Mouse (Mus musculus): ENCODE measurements around the gene Abcb9. TPM values are rescaled to one million over a fixed set of nuclear protein-coding genes. Genes with fewer than 3 reads are reported as not detected.
A peak's percentile ranks its signal among the peaks of the same experiment; 100 is the strongest.

Abcb9 gene
- polyA plus RNA-seq, 2 experiments, result 2.6 to 3.1 TPM

DNA sequence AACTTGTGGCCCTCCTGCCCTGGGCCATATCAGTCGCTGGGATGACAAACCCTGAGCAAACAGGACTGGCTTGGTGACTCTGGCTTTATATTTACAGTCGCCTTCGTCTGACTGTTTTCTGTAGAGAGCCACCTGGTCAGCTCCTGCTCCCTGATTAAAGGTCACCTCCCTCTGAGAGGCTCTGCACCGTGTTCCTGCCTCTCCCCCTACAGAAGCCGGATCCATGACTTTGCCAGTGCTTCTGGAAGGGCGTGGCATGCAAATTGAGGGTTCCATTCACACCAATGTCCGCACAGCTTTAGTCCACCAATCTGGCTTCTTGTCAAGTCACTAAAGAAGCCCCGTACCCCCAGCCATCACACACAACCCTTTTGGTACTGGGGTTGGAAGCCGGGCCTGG is 19.0 kb downstream of the Abcb9 start:
- 61% methylated on average over 9 of the region's 9 CpGs for WGBS (ENCODE audit: insufficient replicate concordance)
- Histone ChIP-seq H3K36me3 (replicated peaks; ENCODE audit: control insufficient read depth, insufficient read depth, low read depth) (no peaks in the 10 kb centered on the region), H3K4me2 (ENCODE audit: low read depth) (no peak overlapping the region), H3K27ac (no peak overlapping the region), H3K9me3 (ENCODE audit: control insufficient read depth, low read length) (no peaks in the 10 kb centered on the region), H3K27me3 (ENCODE audit: control insufficient read depth, insufficient read depth, low read length) (no peaks in the 10 kb centered on the region), H3K4me3 (ENCODE audit: insufficient read depth in 1 of 2, low read depth in 2 of 2, low read length in 2 of 2) (no peak overlapping the region), H3K4me1 (replicated peaks; ENCODE audit: control insufficient read depth in 2 of 2, insufficient read depth in 2 of 2, low read length in 1 of 2) (peaks cover 0 to 23% of the 10 kb centered on the region in 2 experiments; a peak in 2 of 4 replicates), H3K9ac (replicated peaks) (no peak overlapping the region)
- DNase-seq (ENCODE audit: low read depth in 3 of 3, low spot score in 3 of 3) (no peak), ATAC-seq (ENCODE audit: insufficient read depth) (peak; percentile 42; the same call in 1 of the 2 replicates)
- TF ChIP-seq EP300 (IDR thresholded peaks at IDR 0.05; ENCODE audit: low read depth) (no peak), CTCF (IDR thresholded peaks at IDR 0.05; ENCODE audit: low read depth) (no peak)

DNA sequence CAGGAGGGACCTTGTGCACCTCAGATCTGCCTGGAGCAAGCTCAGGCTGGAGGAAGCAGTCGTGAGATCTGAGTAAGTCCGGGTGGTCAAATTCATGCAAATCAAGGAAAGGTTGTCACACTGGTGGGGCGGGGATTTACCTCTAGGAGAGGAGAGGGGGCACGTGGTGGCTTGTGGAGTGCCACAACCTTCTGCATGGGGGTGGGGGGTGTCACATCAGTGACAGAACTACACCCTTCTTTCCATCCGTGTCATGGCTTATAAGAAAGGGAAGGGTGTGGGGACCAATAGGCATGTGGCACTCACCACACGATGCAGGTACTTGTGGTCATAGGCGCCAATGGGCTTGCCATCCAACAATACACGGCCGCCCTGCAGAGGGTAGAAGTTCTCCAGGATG is 19.9 kb downstream of the Abcb9 start:
- no peak overlapping the region for H3K9ac ChIP-seq (replicated peaks)
- no peaks in the 10 kb centered on the region for H3K36me3 ChIP-seq (replicated peaks; ENCODE audit: control insufficient read depth, insufficient read depth, low read depth)
- TF ChIP-seq CTCF (IDR thresholded peaks at IDR 0.05; ENCODE audit: low read depth) (no peak), EP300 (IDR thresholded peaks at IDR 0.05; ENCODE audit: low read depth) (no peak)
- 55% methylated on average over 9 of the region's 9 CpGs for WGBS (ENCODE audit: insufficient replicate concordance)
- no peak for DNase-seq (ENCODE audit: low read depth in 3 of 3, low spot score in 3 of 3)
- ATAC-seq (ENCODE audit: insufficient read depth), result no peak
- no peak overlapping the region for H3K27ac ChIP-seq
- no peak overlapping the region for H3K4me2 ChIP-seq (ENCODE audit: low read depth)
- H3K27me3 ChIP-seq (ENCODE audit: control insufficient read depth, insufficient read depth, low read length), result no peaks in the 10 kb centered on the region
- H3K4me3 ChIP-seq (ENCODE audit: insufficient read depth in 1 of 2, low read depth in 2 of 2, low read length in 2 of 2), result no peak overlapping the region
- no peaks in the 10 kb centered on the region for H3K9me3 ChIP-seq (ENCODE audit: control insufficient read depth, low read length)
- peaks cover 0 to 23% of the 10 kb centered on the region in 2 experiments; a peak in 2 of 4 replicates for H3K4me1 ChIP-seq (replicated peaks; ENCODE audit: control insufficient read depth in 2 of 2, insufficient read depth in 2 of 2, low read length in 1 of 2)

DNA sequence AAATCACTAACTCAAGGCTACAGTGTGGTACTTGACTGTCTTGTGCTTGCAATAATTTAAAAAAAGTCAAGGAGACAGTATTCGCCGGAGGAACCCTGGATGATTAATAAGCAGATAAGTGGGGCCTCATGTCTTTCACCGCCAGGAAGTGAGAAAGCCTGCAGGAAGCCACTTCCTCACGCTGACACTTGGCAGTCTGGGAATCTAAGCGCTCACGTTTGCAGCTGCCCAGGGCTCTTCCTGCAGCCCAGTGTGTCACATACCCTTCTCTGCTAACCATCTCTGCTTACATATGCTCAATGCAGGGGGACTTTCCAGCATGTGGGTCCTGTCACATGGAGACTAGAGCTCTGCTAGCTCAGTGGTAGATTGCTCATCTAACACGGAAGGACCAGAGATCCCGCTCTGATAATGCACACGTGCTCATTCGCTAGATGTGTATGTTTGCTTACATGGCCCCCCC is 20.7 kb downstream of the Abcb9 start:
- peaks cover 0 to 19% of the 10 kb centered on the region in 2 experiments; a peak in 2 of 4 replicates for H3K4me1 ChIP-seq (replicated peaks; ENCODE audit: control insufficient read depth in 2 of 2, insufficient read depth in 2 of 2, low read length in 1 of 2)
- no peak for TF ChIP-seq EP300 (IDR thresholded peaks at IDR 0.05; ENCODE audit: low read depth)
- no peak for TF ChIP-seq CTCF (IDR thresholded peaks at IDR 0.05; ENCODE audit: low read depth)
- H3K4me3 ChIP-seq (ENCODE audit: insufficient read depth in 1 of 2, low read depth in 2 of 2, low read length in 2 of 2), result no peak overlapping the region
- no peak for DNase-seq (ENCODE audit: low read depth in 3 of 3, low spot score in 3 of 3)
- no peaks in the 10 kb centered on the region for H3K9me3 ChIP-seq (ENCODE audit: control insufficient read depth, low read length)
- no peaks in the 10 kb centered on the region for H3K36me3 ChIP-seq (replicated peaks; ENCODE audit: control insufficient read depth, insufficient read depth, low read depth)
- no peaks in the 10 kb centered on the region for H3K27me3 ChIP-seq (ENCODE audit: control insufficient read depth, insufficient read depth, low read length)
- no peak overlapping the region for H3K4me2 ChIP-seq (ENCODE audit: low read depth)
- no peak for ATAC-seq (ENCODE audit: insufficient read depth)
- no peak overlapping the region for H3K9ac ChIP-seq (replicated peaks)
- WGBS (ENCODE audit: insufficient replicate concordance), result 13% methylated on average over 10 of the region's 10 CpGs
- H3K27ac ChIP-seq, result no peak overlapping the region

DNA sequence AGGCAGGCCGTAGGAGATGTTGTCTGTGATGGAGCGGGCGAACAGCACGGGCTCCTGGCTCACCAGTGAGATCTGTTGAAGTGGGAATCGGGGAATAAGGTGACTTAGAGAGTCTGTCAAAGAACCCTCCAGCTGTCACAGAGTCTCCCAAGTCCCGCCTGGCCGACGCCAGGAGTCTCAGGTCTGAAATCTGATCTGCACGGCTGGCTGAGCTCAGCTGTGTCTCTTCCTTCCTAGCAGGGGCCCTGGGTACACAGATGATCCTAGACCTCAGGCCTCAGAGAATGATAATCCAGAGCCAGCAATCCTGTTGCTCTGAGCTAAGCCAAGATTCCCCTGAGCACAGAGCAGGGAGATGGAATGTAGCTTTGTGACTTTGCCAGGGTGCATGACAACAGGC is 21.9 kb downstream of the Abcb9 start:
- no peak overlapping the region for H3K9ac ChIP-seq (replicated peaks)
- DNase-seq (ENCODE audit: low read depth in 3 of 3, low spot score in 3 of 3) (no peak), ATAC-seq (ENCODE audit: insufficient read depth) (no peak)
- H3K4me2 ChIP-seq (ENCODE audit: low read depth), result no peak overlapping the region
- peaks cover 0 to 21% of the 10 kb centered on the region in 2 experiments; a peak in 2 of 4 replicates for H3K4me1 ChIP-seq (replicated peaks; ENCODE audit: control insufficient read depth in 2 of 2, insufficient read depth in 2 of 2, low read length in 1 of 2)
- no peak for TF ChIP-seq EP300 (IDR thresholded peaks at IDR 0.05; ENCODE audit: low read depth)
- TF ChIP-seq CTCF (IDR thresholded peaks at IDR 0.05; ENCODE audit: low read depth), result no peak
- no peak overlapping the region for H3K27ac ChIP-seq
- H3K27me3 ChIP-seq (ENCODE audit: control insufficient read depth, insufficient read depth, low read length), result no peaks in the 10 kb centered on the region
- no peaks in the 10 kb centered on the region for H3K9me3 ChIP-seq (ENCODE audit: control insufficient read depth, low read length)
- 53% methylated on average over 9 of the region's 9 CpGs for WGBS (ENCODE audit: insufficient replicate concordance)
- H3K4me3 ChIP-seq (ENCODE audit: insufficient read depth in 1 of 2, low read depth in 2 of 2, low read length in 2 of 2), result no peak overlapping the region
- H3K36me3 ChIP-seq (replicated peaks; ENCODE audit: control insufficient read depth, insufficient read depth, low read depth), result no peaks in the 10 kb centered on the region

DNA sequence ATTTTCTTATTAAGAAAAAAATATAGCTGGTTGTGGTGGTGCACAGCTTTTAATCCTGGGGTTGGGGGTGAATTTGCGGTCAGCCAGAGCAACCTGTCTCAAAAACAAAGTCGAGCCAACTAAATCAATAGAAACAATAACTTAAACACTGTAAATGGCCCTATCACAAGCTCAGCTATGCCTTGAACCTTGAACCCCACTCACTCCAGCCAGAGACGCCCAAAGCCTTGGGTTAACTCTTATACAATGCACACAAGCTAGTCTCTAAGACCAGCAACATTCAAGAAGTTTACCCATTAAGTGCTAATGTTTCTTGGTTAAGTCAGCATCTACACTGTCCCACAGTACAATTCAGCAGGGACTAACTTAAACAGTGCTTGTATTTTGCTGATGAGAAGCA is 25.9 kb downstream of the Abcb9 start:
- Histone ChIP-seq H3K27ac (no peak overlapping the region), H3K4me3 (ENCODE audit: insufficient read depth in 1 of 2, low read depth in 2 of 2, low read length in 2 of 2) (no peak overlapping the region)

More for the DNA sequence above, 25.9 kb downstream of the Abcb9 start:
- Histone ChIP-seq H3K9ac (replicated peaks) (no peak overlapping the region), H3K4me1 (replicated peaks; ENCODE audit: control insufficient read depth in 2 of 2, insufficient read depth in 2 of 2, low read length in 1 of 2) (peaks cover 0 to 5% of the 10 kb centered on the region in 2 experiments; a peak in 2 of 4 replicates), H3K36me3 (replicated peaks; ENCODE audit: control insufficient read depth, insufficient read depth, low read depth) (no peaks in the 10 kb centered on the region), H3K9me3 (ENCODE audit: control insufficient read depth, low read length) (no peaks in the 10 kb centered on the region), H3K4me2 (ENCODE audit: low read depth) (no peak overlapping the region), H3K27me3 (ENCODE audit: control insufficient read depth, insufficient read depth, low read length) (no peaks in the 10 kb centered on the region)
- 57% methylated on average over 3 of the region's 3 CpGs for WGBS (ENCODE audit: insufficient replicate concordance)
- DNase-seq (ENCODE audit: low read depth in 3 of 3, low spot score in 3 of 3) (no peak), ATAC-seq (ENCODE audit: insufficient read depth) (no peak)
- TF ChIP-seq CTCF (IDR thresholded peaks at IDR 0.05; ENCODE audit: low read depth) (no peak), EP300 (IDR thresholded peaks at IDR 0.05; ENCODE audit: low read depth) (no peak)
